Mouse (Mus musculus): ENCODE data around the gene Cand1. TPM values are rescaled to one million over a fixed set of nuclear protein-coding genes. Genes with fewer than 3 reads are reported as not detected.

Cand1 gene
- 100 to 1,000 TPM; 146 to 151 TPM for total RNA-seq (2021)

GRCm38 (mm10) chr10:119239969-119240721 is at the start of gene Cand1:
Gene Cand1 (minus strand): TSS chr10:119240055.
- intact Hi-C loops (cut with DNase I) = loop anchor here (5.0 kb wide), 2 partner anchors 373 to 392 kb away; no protein-coding TSS in a partner anchor
- peak; percentile 99 for DNase-seq (ENCODE audit: low spot score in 2 of 2)

GRCm38 (mm10) chr10:119278871-119279270 is 39.0 kb upstream of the Cand1 start:
- intact Hi-C loops (cut with DNase I) = no loop called here
- no peak for DNase-seq (ENCODE audit: low spot score in 2 of 2)

GRCm38 (mm10) chr10:119274333-119274732 is 34.5 kb upstream of the Cand1 start:
- no peak for DNase-seq (ENCODE audit: low spot score in 2 of 2)
- intact Hi-C loops (cut with DNase I) = no loop called here

- DNase-seq (ENCODE audit: low spot score in 2 of 2) = no peak
- intact Hi-C loops (cut with DNase I) = no loop called here
Observed at GRCm38 (mm10) chr10:119272536-119272935, 32.7 kb upstream of the Cand1 start.

GRCm38 (mm10) chr10:119272005-119272404 is 32.1 kb upstream of the Cand1 start:
- peak in 1 of 2 experiments; percentile 19 for DNase-seq (ENCODE audit: low spot score in 2 of 2)
- intact Hi-C loops (cut with DNase I) = no loop called here

- intact Hi-C loops (cut with DNase I) = no loop called here
- DNase-seq (ENCODE audit: low spot score in 2 of 2) = no peak
Observed at GRCm38 (mm10) chr10:119271101-119271500, 31.2 kb upstream of the Cand1 start.

GRCm38 (mm10) chr10:119270384-119270985 is 30.6 kb upstream of the Cand1 start:
- intact Hi-C loops (cut with DNase I) = no loop called here
- no peak for DNase-seq (ENCODE audit: low spot score in 2 of 2)

GRCm38 (mm10) chr10:119264761-119265160 is 24.9 kb upstream of the Cand1 start:
- DNase-seq (ENCODE audit: low spot score in 2 of 2) = no peak

GRCm38 (mm10) chr10:119262821-119263220 is 23.0 kb upstream of the Cand1 start:
- no peak for DNase-seq (ENCODE audit: low spot score in 2 of 2)
- intact Hi-C loops (cut with DNase I) = no loop called here

More at GRCm38 (mm10) chr10:119264761-119265160, 24.9 kb upstream of the Cand1 start:
- intact Hi-C loops (cut with DNase I) = no loop called here

GRCm38 (mm10) chr10:119257876-119258275 is 18.0 kb upstream of the Cand1 start:
- intact Hi-C loops (cut with DNase I) = no loop called here
- no peak for DNase-seq (ENCODE audit: low spot score in 2 of 2)

GRCm38 (mm10) chr10:119244146-119244545 is 4.3 kb upstream of the Cand1 start:
- intact Hi-C loops (cut with DNase I) = loop anchor here (5.0 kb wide), 1 partner anchor 388 kb away; no protein-coding TSS in a partner anchor
- DNase-seq (ENCODE audit: low spot score in 2 of 2) = no peak

- DNase-seq (ENCODE audit: low spot score in 2 of 2) = no peak
- intact Hi-C loops (cut with DNase I) = loop anchor here (5.0 kb wide), 1 partner anchor 392 kb away; no protein-coding TSS in a partner anchor
Observed at GRCm38 (mm10) chr10:119240722-119241089, 851 bp upstream of the Cand1 start.

GRCm38 (mm10) chr10:119239633-119239968 is 254 bp downstream of the Cand1 start:
- intact Hi-C loops (cut with DNase I) = loop anchor here (5.0 kb wide), 1 partner anchor 372 kb away; no protein-coding TSS in a partner anchor
- DNase-seq (ENCODE audit: low spot score in 2 of 2) = no peak

- intact Hi-C loops (cut with DNase I) = loop anchor here (5.0 kb wide), 1 partner anchor 372 kb away; no protein-coding TSS in a partner anchor
- DNase-seq (ENCODE audit: low spot score in 2 of 2) = peak; percentile 33 to 42
Observed at GRCm38 (mm10) chr10:119238985-119239631, 747 bp downstream of the Cand1 start.

GRCm38 (mm10) chr10:119231526-119231925 is 8.3 kb downstream of the Cand1 start:
- intact Hi-C loops (cut with DNase I) = no loop called here
- DNase-seq (ENCODE audit: low spot score in 2 of 2) = no peak

- DNase-seq (ENCODE audit: low spot score in 2 of 2) = no peak
- intact Hi-C loops (cut with DNase I) = no loop called here
Observed at GRCm38 (mm10) chr10:119230703-119231102, 9.2 kb downstream of the Cand1 start.

GRCm38 (mm10) chr10:119230074-119230669 is 9.7 kb downstream of the Cand1 start:
- intact Hi-C loops (cut with DNase I) = no loop called here

GRCm38 (mm10) chr10:119223686-119224085 is 16.2 kb downstream of the Cand1 start:
- DNase-seq (ENCODE audit: low spot score in 2 of 2) = no peak
- intact Hi-C loops (cut with DNase I) = no loop called here

More at GRCm38 (mm10) chr10:119230074-119230669, 9.7 kb downstream of the Cand1 start:
- no peak for DNase-seq (ENCODE audit: low spot score in 2 of 2)

- intact Hi-C loops (cut with DNase I) = no loop called here
- DNase-seq (ENCODE audit: low spot score in 2 of 2) = no peak
Observed at GRCm38 (mm10) chr10:119221631-119222030, 18.2 kb downstream of the Cand1 start.

- DNase-seq (ENCODE audit: low spot score in 2 of 2) = no peak
- intact Hi-C loops (cut with DNase I) = no loop called here
Observed at GRCm38 (mm10) chr10:119219415-119219814, 20.4 kb downstream of the Cand1 start.
